ENCODE assay signal across 22 mouse cellular contexts in genomic region chr11:103645731-103646130, GRCm38 (mm10). TPM values are rescaled to one million over a fixed set of nuclear protein-coding genes. Genes with fewer than 3 reads are reported as not detected.
DNase-seq lines count a peak whose midpoint lies in the region; ATAC-seq and TF ChIP-seq lines count a peak whose summit lies in the region.
"Had no signal": no experiment of that assay in that cellular context is flagged by ENCODE, and none has a peak within 500 bp of the region (broad histone marks: within the 10 kb centered on the region; RNA-seq: fewer than 3 reads in every experiment).

No protein-coding gene starts in this region.

- TF ChIP-seq EP300 in heart, adult 2 months (IDR thresholded peaks at IDR 0.05; ENCODE audit: insufficient read depth, low read depth, low read length), result no peak
- no peak for TF ChIP-seq EP300 in lung, postnatal 0 days (IDR thresholded peaks at IDR 0.05)

- WGBS in heart, adult 2 months, result 40% methylated on average over 8 of the region's 8 CpGs
- 40% methylated on average over 8 of the region's 8 CpGs for WGBS in lung, postnatal 0 days

- no peaks in the 10 kb centered on the region for H3K9me3 ChIP-seq in lung, postnatal 0 days (ENCODE audit: low read length)
- H3K9me3 ChIP-seq: embryonic facial prominence, embryonic 12.5 days; neural tube, embryonic 12.5 days had no signal

- no peak overlapping the region for H3K27ac ChIP-seq in heart, adult 2 months
- H3K27ac ChIP-seq in lung, postnatal 0 days (ENCODE audit: low read length), result no peak overlapping the region
- H3K27ac ChIP-seq: embryonic facial prominence, embryonic 12.5 days; liver, embryonic 14.5 days; neural tube, embryonic 12.5 days had no signal

- TF ChIP-seq POLR2A in heart, adult 2 months (IDR thresholded peaks at IDR 0.05; ENCODE audit: insufficient read depth, low read depth, low read length), result no peak

- no peak for ATAC-seq in lung, postnatal 0 days
- ATAC-seq: activated CD4-positive, CD25-positive, alpha-beta regulatory T cell, adult 4 months had no signal

- peaks cover 13% of the 10 kb centered on the region for H3K27me3 ChIP-seq in heart, adult 2 months (ENCODE audit: control insufficient read depth, insufficient read depth, low read length)
- peaks cover 32% of the 10 kb centered on the region for H3K27me3 ChIP-seq in lung, postnatal 0 days (replicated peaks; ENCODE audit: insufficient read depth, low read length)

- no peaks in the 10 kb centered on the region for H3K4me1 ChIP-seq in heart, adult 2 months (ENCODE audit: control insufficient read depth, insufficient read depth, low read length)
- no peaks in the 10 kb centered on the region for H3K4me1 ChIP-seq in lung, postnatal 0 days (ENCODE audit: insufficient read depth, low read depth, low read length)

- no peaks in the 10 kb centered on the region for H3K79me2 ChIP-seq in heart, adult 2 months (replicated peaks; ENCODE audit: control insufficient read depth, insufficient read depth, low read length)

- no peak for TF ChIP-seq CTCF in heart, adult 2 months (IDR thresholded peaks at IDR 0.05)
- TF ChIP-seq CTCF in lung, postnatal 0 days (IDR thresholded peaks at IDR 0.05), result no peak

- H3K9ac ChIP-seq in heart, adult 2 months (ENCODE audit: low read depth, low read length), result no peak overlapping the region
- no peak overlapping the region for H3K9ac ChIP-seq in lung, postnatal 0 days (replicated peaks; ENCODE audit: low read depth)
- H3K9ac ChIP-seq: embryonic facial prominence, embryonic 12.5 days; liver, embryonic 14.5 days; neural tube, embryonic 12.5 days had no signal

- H3K4me3 ChIP-seq in heart, adult 2 months, result no peak overlapping the region
- no peak overlapping the region for H3K4me3 ChIP-seq in lung, postnatal 0 days (ENCODE audit: low read depth, low read length)
- H3K4me3 ChIP-seq: embryonic facial prominence, embryonic 12.5 days; neural tube, embryonic 12.5 days had no signal

- peak; percentile 18 to 27 for DNase-seq in heart, adult 18-20 months
- no peak for DNase-seq in heart, adult 2 months
- DNase-seq in lung, postnatal 25 days (ENCODE audit: low spot score), result peak; percentile 12
- no peak for DNase-seq in lung, postnatal 0 days (ENCODE audit: low spot score)
- DNase-seq in brain, adult 2 months (ENCODE audit: low read depth, low spot score), result peak; percentile 79
- peak; percentile 48 for DNase-seq in mesoderm, embryonic 11.5 days (ENCODE audit: low read depth, low spot score)
- DNase-seq in frontal cortex, postnatal 25 days (ENCODE audit: low spot score in 2 of 2), result no peak
- DNase-seq: left cerebral cortex, postnatal 4 days; right cerebral cortex, postnatal 14 days had no signal

- intact Hi-C loops in heart, adult 2 months (cut with DNase I), result no loop called here

- H3K36me3 ChIP-seq in heart, adult 2 months (ENCODE audit: control insufficient read depth, insufficient read depth, low read length), result no peaks in the 10 kb centered on the region
- no peaks in the 10 kb centered on the region for H3K36me3 ChIP-seq in lung, postnatal 0 days (ENCODE audit: insufficient read depth, low read length)
- H3K36me3 ChIP-seq: embryonic facial prominence, embryonic 12.5 days; neural tube, embryonic 12.5 days had no signal

- H3K4me2 ChIP-seq in lung, postnatal 0 days (replicated peaks; ENCODE audit: low read depth, low read length), result no peak overlapping the region
- H3K4me2 ChIP-seq: embryonic facial prominence, embryonic 12.5 days; neural tube, embryonic 12.5 days had no signal

RNA-seq across cellular contexts. Expression of gene Rprml, which starts 3.6 kb away (rescaled TPM):
- total RNA-seq in heart, adult 18-20 months (2021), result not detected
- not detected for total RNA-seq in heart, adult 2 months (2021)
- polyA plus RNA-seq in heart, adult 2 months (2012; rRNA removed), result not detected in 2 replicates
- 0.18 and 0.19 TPM in 2 replicates for polyA plus RNA-seq in lung, postnatal 0 days (2015; fragmentation: Nextera tagmentation; extraction: Ambion mirVana)
- total RNA-seq: common myeloid progenitor, adult 5-6 weeks; granulocyte monocyte progenitor cell, adult 5-6 weeks; hematopoietic stem cell, adult 5-6 weeks had no signal
- polyA plus RNA-seq: activated CD4-positive, CD25-positive, alpha-beta regulatory T cell, adult 4 months; kidney, embryonic 14.5 days; liver, embryonic 14.5 days; neural tube, embryonic 12.5 days; thymus, postnatal 0 days had no signal

RNA-seq across cellular contexts. Expression of gene Lyzl6, which starts 7.0 kb away (rescaled TPM):
- total RNA-seq in heart, adult 18-20 months (2021), result not detected
- total RNA-seq in heart, adult 2 months (2021), result not detected
- not detected in 2 replicates for polyA plus RNA-seq in heart, adult 2 months (2012; rRNA removed)
- not detected in 2 replicates for polyA plus RNA-seq in lung, postnatal 0 days (2015; fragmentation: Nextera tagmentation; extraction: Ambion mirVana)
- total RNA-seq: adrenal gland, postnatal 4 days; common myeloid progenitor, adult 5-6 weeks; granulocyte monocyte progenitor cell, adult 5-6 weeks; hematopoietic stem cell, adult 5-6 weeks; layer of hippocampus, adult 18-20 months; left cerebral cortex, postnatal 4 days; midbrain, postnatal 0 days had no signal
- polyA plus RNA-seq: activated CD4-positive, CD25-positive, alpha-beta regulatory T cell, adult 4 months; embryonic facial prominence, embryonic 12.5 days; frontal cortex, adult 2 months; kidney, embryonic 14.5 days; liver, embryonic 14.5 days; midbrain, postnatal 0 days; neural tube, embryonic 12.5 days; thymus, postnatal 0 days had no signal

RNA-seq across cellular contexts. Expression of gene Gm884, which starts 24.8 kb away (rescaled TPM):
- not detected for total RNA-seq in heart, adult 18-20 months (2021)
- not detected for total RNA-seq in heart, adult 2 months (2021)
- under 0.01 TPM in 1 of 2 replicates, not detected in the other for polyA plus RNA-seq in heart, adult 2 months (2012; rRNA removed)
- polyA plus RNA-seq in lung, postnatal 0 days (2015; fragmentation: Nextera tagmentation; extraction: Ambion mirVana), result not detected in 2 replicates
- total RNA-seq: adrenal gland, postnatal 4 days; common myeloid progenitor, adult 5-6 weeks; granulocyte monocyte progenitor cell, adult 5-6 weeks; hematopoietic stem cell, adult 5-6 weeks; layer of hippocampus, adult 18-20 months; left cerebral cortex, postnatal 4 days had no signal
- polyA plus RNA-seq: activated CD4-positive, CD25-positive, alpha-beta regulatory T cell, adult 4 months; embryonic facial prominence, embryonic 12.5 days; frontal cortex, adult 2 months; kidney, embryonic 14.5 days; liver, embryonic 14.5 days; midbrain, postnatal 0 days; neural tube, embryonic 12.5 days; thymus, postnatal 0 days had no signal

RNA-seq across cellular contexts. Expression of gene Gosr2, which starts 52.0 kb away (rescaled TPM):
- total RNA-seq in heart, adult 18-20 months (2021), result 10 to 100 TPM; 31.1 to 32.8 TPM
- total RNA-seq in heart, adult 2 months (2021), result 10 to 100 TPM; 33.2 to 37.8 TPM
- 49.7 and 69.7 TPM in 2 replicates for polyA plus RNA-seq in heart, adult 2 months (2012; rRNA removed)
- polyA plus RNA-seq in lung, postnatal 0 days (2015; fragmentation: Nextera tagmentation; extraction: Ambion mirVana), result 78.5 and 87.6 TPM in 2 replicates

Comparison
In these comparisons a context has a peak if more than half of its experiments do, and no peak if none do; other contexts are left out.
1. DNase-seq: peak in heart, adult 18-20 months (2 of 2), lung, postnatal 25 days (single experiment), brain, adult 2 months (single experiment) and mesoderm, embryonic 11.5 days (single experiment); none in heart, adult 2 months (0 of 2), lung, postnatal 0 days (single experiment) and frontal cortex, postnatal 25 days (0 of 2).